Mouse (Mus musculus): ENCODE results near the gene Slc2a4. TPM values are rescaled to one million over a fixed set of nuclear protein-coding genes. Genes with fewer than 3 reads are reported as not detected.
"Not testable (repeated sequence)": the region's sequence is repeated elsewhere in the genome, so short reads cannot be mapped to it uniquely, and the experiment has no call there.

The Slc2a4 gene
- polyA plus RNA-seq, 1 experiment from 2014 or later, result 9.3 TPM

DNA sequence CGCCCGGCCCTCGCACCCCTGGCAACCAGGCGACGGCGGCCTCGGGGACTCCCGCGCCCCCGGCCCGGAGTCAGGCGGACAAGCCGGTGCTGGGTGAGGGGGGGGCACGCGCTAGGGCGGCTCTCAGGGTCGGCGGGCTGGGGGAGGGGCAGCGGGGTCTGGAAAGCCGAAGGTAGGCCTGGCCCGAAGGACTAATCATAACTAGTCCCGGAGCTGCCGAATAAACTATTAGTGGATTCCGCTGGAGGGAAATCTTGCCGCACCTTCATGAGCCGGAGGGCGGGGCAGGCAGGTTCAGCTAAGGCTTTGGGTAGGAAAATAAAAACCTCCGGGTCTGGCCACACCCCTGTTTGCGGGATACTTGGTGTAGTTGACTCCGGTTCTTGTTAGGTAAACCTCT lies 11.8 kb downstream of the Slc2a4 start:
- H3K27me3 ChIP-seq, result peaks cover 44% of the 10 kb centered on the region
- WGBS, result 2% methylated on average over 18 of the region's 30 CpGs
- H3K36me3 ChIP-seq (ENCODE audit: poor library complexity, severe bottlenecking), result no peaks in the 10 kb centered on the region
- H3K4me2 ChIP-seq, result peak overlapping the region; percentile 100
- no peak overlapping the region; the same call in 1 of the 2 replicates for H3K27ac ChIP-seq
- no peak; the same call in 1 of the 2 replicates for ATAC-seq
- H3K9ac ChIP-seq, result peak overlapping the region; percentile 70
- no peaks in the 10 kb centered on the region for H3K9me3 ChIP-seq (replicated peaks)
- H3K4me3 ChIP-seq, result peak overlapping the region; percentile 56
- H3K4me1 ChIP-seq, result peaks cover 32% of the 10 kb centered on the region

DNA sequence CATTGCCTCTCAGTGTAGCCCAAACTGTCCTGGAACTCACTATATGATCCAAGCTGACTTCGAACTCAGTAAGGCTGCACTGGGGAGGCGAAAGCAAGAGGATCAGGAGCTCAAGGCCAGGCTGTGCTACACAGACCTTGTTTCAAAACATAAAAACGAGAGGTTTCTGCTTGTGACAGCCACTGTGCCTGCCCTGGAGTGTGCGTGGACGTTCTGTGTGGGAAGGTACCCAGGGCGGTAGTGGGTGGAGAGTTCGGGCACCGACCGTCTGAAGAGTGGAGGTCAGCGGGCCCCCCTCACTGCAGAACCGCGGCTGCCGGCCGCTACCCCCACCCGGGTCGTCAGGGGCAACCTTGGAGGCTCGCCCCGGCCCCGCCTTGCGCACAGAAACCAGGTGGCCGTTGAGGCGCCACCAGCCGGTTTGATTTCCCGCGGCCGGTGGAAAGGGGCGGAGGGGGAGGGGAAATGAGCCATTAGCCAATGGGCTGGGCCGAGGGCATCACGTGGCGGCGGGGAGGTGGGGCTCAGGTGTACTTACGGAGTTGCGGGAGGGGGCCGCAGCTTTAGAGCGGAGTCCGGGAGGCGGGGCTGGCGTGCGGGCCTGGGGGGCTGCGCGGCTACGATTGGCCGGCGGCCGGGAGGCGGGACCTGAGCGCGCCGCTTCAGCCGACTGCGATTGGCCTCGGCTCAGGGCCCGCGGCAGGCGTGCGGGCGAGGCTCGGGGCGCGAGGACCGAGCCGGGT lies 12.7 kb downstream of the Slc2a4 start, which contains the start of gene Ybx2:
Gene Ybx2 (plus strand): TSS at position 660 of the 743 bp plus-strand sequence.
- Histone ChIP-seq H3K4me1 (peaks cover 25% of the 10 kb centered on the region), H3K4me3 (peak within 1 kb of the TSS; percentile 56), H3K27ac (no peak within 1 kb of the TSS; the same call in 1 of the 2 replicates), H3K9ac (peak within 1 kb of the TSS; percentile 70), H3K4me2 (peak within 1 kb of the TSS; percentile 100), H3K27me3 (peaks cover 44% of the 10 kb centered on the region), H3K9me3 (replicated peaks) (no peaks in the 10 kb centered on the region), H3K36me3 (ENCODE audit: poor library complexity, severe bottlenecking) (no peaks in the 10 kb centered on the region)
- 1% methylated on average over 47 of the region's 62 CpGs for WGBS
- peak; percentile 92 for ATAC-seq

DNA sequence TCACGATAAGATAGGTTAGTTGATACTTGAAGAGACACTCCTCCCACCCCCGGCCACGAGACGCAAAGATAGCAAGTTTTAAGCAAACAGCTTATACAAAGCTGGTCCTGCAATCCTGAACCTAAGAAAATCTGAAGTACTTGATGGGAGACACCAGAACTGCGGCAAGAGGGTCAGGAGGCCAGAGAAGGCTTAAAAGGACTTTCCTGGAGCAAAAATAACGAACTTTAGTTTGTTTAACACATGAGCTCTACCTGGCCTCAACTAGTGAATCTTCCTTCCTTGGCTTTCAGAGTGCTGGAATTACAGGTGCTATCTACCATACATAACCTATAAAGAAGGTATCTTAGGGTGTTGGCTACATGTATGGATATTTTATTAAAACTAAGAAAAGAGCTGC lies 13.3 kb downstream of the Slc2a4 start:
- Histone ChIP-seq H3K4me1 (peaks cover 25% of the 10 kb centered on the region), H3K9ac (no peak overlapping the region), H3K4me2 (peak overlapping the region; percentile 100), H3K27me3 (peaks cover 44% of the 10 kb centered on the region), H3K9me3 (replicated peaks) (no peaks in the 10 kb centered on the region), H3K4me3 (no peak overlapping the region), H3K36me3 (ENCODE audit: poor library complexity, severe bottlenecking) (no peaks in the 10 kb centered on the region), H3K27ac (no peak overlapping the region)
- 19% methylated on average over 6 of the region's 6 CpGs for WGBS
- no peak for ATAC-seq

DNA sequence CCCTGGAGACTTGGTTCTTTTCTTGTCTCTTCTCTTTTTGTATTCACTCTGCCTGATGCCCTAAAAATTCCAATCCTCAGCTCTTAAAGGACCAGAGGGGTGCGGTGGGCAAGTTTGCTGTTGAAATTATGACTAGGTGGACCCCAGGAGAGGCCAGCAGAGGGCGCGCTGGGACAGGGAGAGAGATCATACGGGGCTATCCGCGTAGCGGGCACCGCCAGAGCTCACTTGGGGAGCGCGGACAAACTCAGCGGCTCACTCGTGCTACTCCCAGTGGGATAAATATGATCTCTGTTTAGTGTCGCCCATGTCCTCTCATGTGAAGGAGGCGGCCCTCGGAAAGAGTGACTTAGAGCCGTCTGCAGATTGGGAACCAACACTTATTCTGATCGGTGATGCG lies 13.8 kb downstream of the Slc2a4 start:
- Histone ChIP-seq H3K27ac (no peak overlapping the region), H3K27me3 (peaks cover 43% of the 10 kb centered on the region), H3K4me1 (peaks cover 25% of the 10 kb centered on the region), H3K9me3 (replicated peaks) (no peaks in the 10 kb centered on the region), H3K4me3 (peak overlapping the region; percentile 21), H3K4me2 (peak overlapping the region; percentile 100), H3K9ac (peak overlapping the region; percentile 43; the same call in 1 of the 2 replicates), H3K36me3 (ENCODE audit: poor library complexity, severe bottlenecking) (no peaks in the 10 kb centered on the region)
- 1% methylated on average over 18 of the region's 18 CpGs for WGBS
- ATAC-seq, result peak; percentile 71

DNA sequence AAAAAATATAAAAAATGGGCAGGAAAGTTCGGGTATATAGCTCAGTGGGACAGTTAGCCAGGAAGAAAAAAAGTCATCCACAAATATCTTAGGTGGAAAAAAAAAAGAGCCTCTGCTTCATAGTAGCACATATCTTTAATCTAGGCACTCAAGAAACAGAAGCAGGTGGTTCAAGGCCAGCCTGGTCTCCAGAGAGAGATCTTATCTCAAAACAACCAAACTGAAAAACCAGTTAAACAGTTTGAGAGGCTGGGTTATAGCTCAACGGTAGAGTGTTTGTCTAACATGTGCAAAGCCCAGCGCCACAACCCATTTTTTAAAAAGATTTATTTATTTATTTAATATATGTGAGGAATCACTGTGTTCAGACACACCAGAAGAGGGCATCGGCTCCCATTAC lies 14.9 kb downstream of the Slc2a4 start:
- H3K4me2 ChIP-seq, result no peak overlapping the region
- no peak overlapping the region for H3K4me3 ChIP-seq
- no peaks in the 10 kb centered on the region for H3K9me3 ChIP-seq (replicated peaks)
- H3K9ac ChIP-seq, result no peak overlapping the region
- no peaks in the 10 kb centered on the region for H3K36me3 ChIP-seq (ENCODE audit: poor library complexity, severe bottlenecking)
- H3K27ac ChIP-seq, result no peak overlapping the region
- no peak for ATAC-seq
- H3K27me3 ChIP-seq, result peaks cover 32% of the 10 kb centered on the region
- H3K4me1 ChIP-seq, result peaks cover 25% of the 10 kb centered on the region
- 71% methylated on average over 4 of the region's 4 CpGs for WGBS

DNA sequence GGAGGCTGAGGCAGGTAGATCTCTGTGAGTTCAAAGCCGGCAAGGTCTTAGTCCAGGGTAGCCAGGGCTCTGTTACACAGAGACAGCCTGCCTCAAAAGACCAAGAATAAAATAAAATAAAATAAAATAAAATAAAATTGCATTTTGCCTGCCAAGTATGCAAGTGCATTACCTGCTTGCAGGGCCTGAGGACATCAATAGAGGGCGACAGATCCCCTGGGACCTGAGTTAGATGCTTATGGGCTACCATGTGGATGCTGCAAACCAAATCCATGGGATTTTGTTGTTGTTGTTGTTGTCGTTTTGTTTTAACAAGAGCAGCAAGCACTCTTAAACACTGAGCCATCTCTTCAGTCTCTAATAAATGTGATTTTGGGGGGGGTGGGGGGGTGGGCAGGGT lies 15.7 kb downstream of the Slc2a4 start:
- 37% methylated on average over 3 of the region's 3 CpGs for WGBS
- no peak overlapping the region for H3K4me3 ChIP-seq
- H3K4me2 ChIP-seq, result no peak overlapping the region
- H3K27me3 ChIP-seq, result peaks cover 24% of the 10 kb centered on the region
- H3K27ac ChIP-seq, result no peak overlapping the region
- H3K9ac ChIP-seq, result no peak overlapping the region
- no peaks in the 10 kb centered on the region for H3K36me3 ChIP-seq (ENCODE audit: poor library complexity, severe bottlenecking)
- no peak for ATAC-seq
- H3K4me1 ChIP-seq, result peaks cover 25% of the 10 kb centered on the region
- H3K9me3 ChIP-seq (replicated peaks), result no peaks in the 10 kb centered on the region

DNA sequence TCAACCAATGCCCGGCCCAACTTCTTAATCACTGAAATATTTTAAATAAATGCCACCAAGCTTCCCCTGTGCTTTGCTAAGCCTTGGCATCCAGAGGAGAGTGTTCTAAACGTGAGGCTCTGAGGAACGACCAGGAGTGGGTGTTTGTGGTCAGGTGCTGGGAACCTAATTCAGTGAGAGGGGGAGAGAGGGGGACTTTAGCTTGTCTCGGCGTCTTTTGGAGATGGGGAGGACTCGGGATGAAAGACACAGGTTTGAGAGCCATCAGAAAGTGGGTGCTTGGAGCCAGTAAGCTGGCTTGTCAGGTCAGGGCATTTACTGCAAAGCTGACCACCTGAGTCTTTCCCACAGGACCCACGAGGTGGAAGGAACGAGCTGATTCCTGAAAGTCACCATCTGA lies 16.2 kb downstream of the Slc2a4 start:
- no peak overlapping the region for H3K9ac ChIP-seq
- H3K27ac ChIP-seq, result no peak overlapping the region
- no peaks in the 10 kb centered on the region for H3K9me3 ChIP-seq (replicated peaks)
- no peak overlapping the region for H3K4me3 ChIP-seq
- peaks cover 21% of the 10 kb centered on the region for H3K4me1 ChIP-seq
- H3K36me3 ChIP-seq (ENCODE audit: poor library complexity, severe bottlenecking), result no peaks in the 10 kb centered on the region
- no peak for ATAC-seq
- H3K4me2 ChIP-seq, result no peak overlapping the region
- peaks cover 19% of the 10 kb centered on the region for H3K27me3 ChIP-seq
- 77% methylated on average over 8 of the region's 8 CpGs for WGBS

DNA sequence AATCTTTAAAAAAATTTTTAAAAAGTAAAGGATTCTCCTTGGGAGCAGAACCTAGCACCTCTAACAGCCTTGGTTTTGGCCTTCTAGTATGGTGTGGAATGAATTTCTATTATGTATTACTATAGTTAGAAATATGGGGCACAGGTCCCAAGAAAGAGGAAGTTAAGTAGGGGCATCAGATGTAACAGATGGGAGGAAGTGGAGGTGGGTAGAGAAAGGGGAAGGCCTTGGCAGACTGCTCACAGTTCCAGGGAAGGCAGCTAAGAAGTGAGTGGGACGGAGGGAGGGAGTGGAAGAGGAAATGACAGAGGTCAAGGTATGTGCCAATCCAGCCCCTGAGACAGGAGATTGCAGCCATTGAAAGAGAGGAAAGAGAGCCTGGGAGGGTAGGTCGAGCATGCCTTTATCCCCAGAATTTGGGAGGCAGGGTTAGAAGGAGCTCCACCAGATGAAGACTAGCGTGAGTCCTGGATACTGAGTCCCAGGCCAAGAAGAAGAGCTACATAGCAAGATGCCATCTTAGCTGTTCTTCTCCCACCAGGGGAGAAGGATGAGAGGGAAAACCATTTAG lies 16.9 kb downstream of the Slc2a4 start:
- Histone ChIP-seq H3K36me3 (ENCODE audit: poor library complexity, severe bottlenecking) (no peaks in the 10 kb centered on the region), H3K27me3 (peaks cover 12% of the 10 kb centered on the region; the same call in 1 of the 2 replicates), H3K4me1 (peaks cover 14% of the 10 kb centered on the region), H3K4me3 (no peak overlapping the region), H3K27ac (no peak overlapping the region), H3K4me2 (no peak overlapping the region), H3K9ac (no peak overlapping the region), H3K9me3 (replicated peaks) (no peaks in the 10 kb centered on the region)
- ATAC-seq, result no peak
- 73% methylated on average over 3 of the region's 3 CpGs for WGBS

DNA sequence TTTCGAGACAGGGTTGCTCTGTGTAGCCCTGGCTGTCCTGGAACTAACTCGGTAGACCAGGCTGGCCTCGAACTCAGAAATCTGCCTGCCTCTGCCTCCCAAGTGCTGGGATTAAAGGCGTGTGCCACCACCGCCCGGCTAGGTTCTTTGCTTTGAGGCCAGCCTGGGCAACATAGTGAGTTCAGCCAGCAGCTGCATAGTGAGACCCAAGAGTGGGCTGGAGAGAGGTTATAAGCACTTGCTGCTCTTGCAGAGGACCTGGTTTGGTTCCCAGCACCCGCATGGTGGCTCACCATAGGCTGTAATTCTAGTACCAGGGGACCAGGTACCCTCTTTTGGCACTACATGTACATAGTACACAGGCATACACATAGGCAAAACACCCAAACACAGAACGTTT lies 17.8 kb downstream of the Slc2a4 start:
- H3K27ac ChIP-seq; H3K36me3 ChIP-seq (ENCODE audit: poor library complexity, severe bottlenecking); H3K9me3 ChIP-seq (replicated peaks); H3K4me3 ChIP-seq; ATAC-seq; H3K9ac ChIP-seq; H3K27me3 ChIP-seq; H3K4me1 ChIP-seq; H3K4me2 ChIP-seq: not testable (repeated sequence)
- WGBS, result 88% methylated on average over 8 of the region's 8 CpGs

DNA sequence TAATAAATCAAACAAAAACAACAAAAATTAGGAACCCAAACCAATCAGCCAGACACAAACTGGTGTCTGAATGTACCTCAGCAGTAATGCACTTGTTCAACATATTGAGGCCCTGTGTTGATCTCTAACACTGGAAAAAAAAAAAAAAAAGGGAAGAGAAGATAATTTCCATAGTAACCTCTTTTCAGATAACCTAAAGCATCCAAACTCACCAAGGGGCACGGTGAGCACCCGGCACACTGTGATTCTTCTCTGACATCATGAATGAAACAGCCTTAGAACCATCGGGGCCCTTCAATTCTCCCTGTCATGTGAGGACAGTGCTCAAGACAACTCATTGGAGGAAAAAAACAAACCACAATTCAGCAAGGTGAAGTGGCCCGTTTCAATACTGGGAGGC lies 18.3 kb downstream of the Slc2a4 start:
- H3K9me3 ChIP-seq (replicated peaks), result no peaks in the 10 kb centered on the region
- no peak overlapping the region for H3K27ac ChIP-seq
- WGBS, result 88% methylated on average over 4 of the region's 4 CpGs
- H3K4me2 ChIP-seq, result no peak overlapping the region
- no peak for ATAC-seq
- H3K9ac ChIP-seq, result no peak overlapping the region
- no peaks in the 10 kb centered on the region for H3K36me3 ChIP-seq (ENCODE audit: poor library complexity, severe bottlenecking)
- no peak overlapping the region for H3K4me3 ChIP-seq
- H3K4me1 ChIP-seq, result 0 out of 2 replicates have a peak, but pooled peaks cover 5% of the 10 kb centered on the region
- peaks cover 5% of the 10 kb centered on the region; the same call in 1 of the 2 replicates for H3K27me3 ChIP-seq

DNA sequence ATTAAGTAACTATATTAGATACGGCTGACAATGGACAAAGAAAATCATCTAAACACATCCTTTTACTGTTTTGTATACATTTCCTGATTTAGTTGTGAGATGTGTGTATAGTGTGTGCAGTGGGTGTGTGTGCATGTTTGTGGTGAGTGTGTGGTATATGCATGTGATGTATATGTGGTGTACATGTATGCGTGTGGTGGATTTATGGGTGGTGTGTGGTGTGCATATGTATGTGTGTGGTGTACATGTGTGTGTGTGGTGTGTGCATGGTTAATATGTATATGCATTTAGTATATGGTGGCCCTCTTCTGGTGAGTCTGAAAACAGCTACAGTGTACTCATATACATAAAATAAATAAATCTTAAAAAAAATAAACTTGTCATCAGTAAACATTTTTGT lies 20.5 kb downstream of the Slc2a4 start:
- H3K27ac ChIP-seq, result no peak overlapping the region
- WGBS, result 99% methylated on average over 2 of the region's 2 CpGs

DNA sequence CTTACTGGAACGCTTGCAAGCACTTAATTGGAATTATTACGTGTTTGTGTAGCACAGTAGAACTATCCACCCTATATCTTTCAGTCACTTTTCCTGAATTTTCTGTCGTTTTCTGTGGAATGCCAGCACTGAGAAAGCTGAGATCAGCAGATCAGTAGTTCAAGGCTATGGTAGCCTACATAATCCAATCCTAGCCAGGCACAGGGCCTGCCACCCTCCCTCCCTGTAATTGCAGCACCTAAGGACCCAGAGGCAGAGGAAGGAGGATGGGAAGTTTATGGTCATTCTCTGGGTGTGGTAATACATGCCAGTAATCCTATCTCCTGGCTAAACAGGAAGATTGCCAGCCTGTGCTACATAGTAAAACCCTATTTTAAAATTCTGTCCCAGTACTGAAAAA lies 25.2 kb downstream of the Slc2a4 start:
- no peak for ATAC-seq
- Histone ChIP-seq H3K27ac (0 out of 2 replicates have a peak overlapping the region, but pooled peaks have one; percentile 96), H3K9me3 (replicated peaks) (no peaks in the 10 kb centered on the region), H3K36me3 (ENCODE audit: poor library complexity, severe bottlenecking) (peaks cover 14% of the 10 kb centered on the region), H3K27me3 (no peaks in the 10 kb centered on the region), H3K4me3 (no peak overlapping the region), H3K4me2 (peak overlapping the region; percentile 90), H3K9ac (peak overlapping the region; percentile 6; the same call in 1 of the 2 replicates), H3K4me1 (peaks cover 26% of the 10 kb centered on the region)
- WGBS, result 71% methylated on average over 3 of the region's 3 CpGs

More for the DNA sequence above, 20.5 kb downstream of the Slc2a4 start:
- peaks cover 4% of the 10 kb centered on the region; the same call in 1 of the 2 replicates for H3K4me1 ChIP-seq
- H3K4me3 ChIP-seq, result no peak overlapping the region
- H3K9ac ChIP-seq, result no peak overlapping the region
- no peaks in the 10 kb centered on the region for H3K27me3 ChIP-seq
- no peak for ATAC-seq
- H3K9me3 ChIP-seq (replicated peaks), result no peaks in the 10 kb centered on the region
- H3K4me2 ChIP-seq, result no peak overlapping the region
- no peaks in the 10 kb centered on the region for H3K36me3 ChIP-seq (ENCODE audit: poor library complexity, severe bottlenecking)

All from forebrain, embryonic 13.5 days (tissue).